Comparison of ENCODE assay signal across 11 mouse cellular contexts in the genomic region with DNA sequence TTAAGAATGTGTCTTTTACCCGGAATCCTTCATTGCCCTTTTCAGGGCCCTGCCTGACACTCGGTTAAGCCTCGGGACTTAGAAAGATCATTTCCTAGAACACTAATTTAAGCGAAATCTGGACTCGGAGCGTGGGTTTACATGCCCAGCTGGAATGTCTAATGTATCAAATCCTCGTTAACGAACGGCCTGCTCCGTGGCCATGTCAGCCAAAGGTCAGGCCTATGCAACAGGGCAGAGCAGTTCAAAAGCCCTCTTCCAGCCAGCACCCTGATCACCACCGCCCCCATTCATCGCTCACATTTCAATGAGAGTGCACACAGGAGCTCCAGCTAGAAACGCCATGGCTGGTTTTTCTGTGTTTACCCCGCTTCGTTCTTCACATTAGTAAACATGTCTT. TPM values are rescaled to one million over a fixed set of nuclear protein-coding genes. Genes with fewer than 3 reads are reported as not detected.
A peak's percentile ranks its signal among the peaks of the same experiment; 100 is the strongest.
DNase-seq lines count a peak whose midpoint lies in the region; ATAC-seq and TF ChIP-seq lines count a peak whose summit lies in the region.
"Had no signal": no experiment of that assay in that cellular context is flagged by ENCODE, and none has a peak within 500 bp of the region (broad histone marks: within the 10 kb centered on the region; RNA-seq: fewer than 3 reads in every experiment).

No protein-coding gene starts in this region.

- no peak for ATAC-seq in lung, embryonic 14.5 days (ENCODE audit: insufficient read depth)
- no peak for ATAC-seq in lung, postnatal 0 days
- no peak for ATAC-seq in forebrain, embryonic 12.5 days (ENCODE audit: low FRiP score)
- no peak for ATAC-seq in frontal cortex, adult (ENCODE audit: low TSS enrichment)

- no peaks in the 10 kb centered on the region for H3K9me3 ChIP-seq in lung, embryonic 14.5 days (ENCODE audit: low read depth, low read length)
- H3K9me3 ChIP-seq in lung, postnatal 0 days (ENCODE audit: low read length): no peaks in the 10 kb centered on the region
- no peaks in the 10 kb centered on the region for H3K9me3 ChIP-seq in forebrain, embryonic 12.5 days

- peaks cover 85% of the 10 kb centered on the region for H3K27me3 ChIP-seq in lung, embryonic 14.5 days (ENCODE audit: insufficient read depth, low read length)
- H3K27me3 ChIP-seq in lung, postnatal 0 days (replicated peaks; ENCODE audit: insufficient read depth, low read length): peaks cover 61% of the 10 kb centered on the region
- peaks cover 55% of the 10 kb centered on the region for H3K27me3 ChIP-seq in forebrain, embryonic 12.5 days

- H3K27ac ChIP-seq in lung, embryonic 14.5 days (ENCODE audit: low read depth): no peak overlapping the region
- H3K27ac ChIP-seq in lung, postnatal 0 days (ENCODE audit: low read length): no peak overlapping the region
- peak overlapping the region; percentile 89 for H3K27ac ChIP-seq in forebrain, embryonic 12.5 days

- WGBS in lung, embryonic 14.5 days: under 1% methylated on average over 15 of the region's 15 CpGs
- 2% methylated on average over 15 of the region's 15 CpGs for WGBS in lung, postnatal 0 days
- 3% methylated on average over 15 of the region's 15 CpGs for WGBS in forebrain, embryonic 12.5 days

- no peak overlapping the region for H3K9ac ChIP-seq in lung, embryonic 14.5 days
- no peak overlapping the region for H3K9ac ChIP-seq in lung, postnatal 0 days (replicated peaks; ENCODE audit: low read depth)
- H3K9ac ChIP-seq in forebrain, embryonic 12.5 days: peak overlapping the region; percentile 64

- DNase-seq in lung, embryonic 14.5 days: peak; percentile 22
- DNase-seq in lung, postnatal 0 days (ENCODE audit: low spot score): no peak
- peak; percentile 51 for DNase-seq in mesoderm, embryonic 11.5 days (ENCODE audit: low read depth, low spot score)
- DNase-seq in retina, embryonic 14.5 days (ENCODE audit: low spot score): peak; percentile 63
- DNase-seq in urinary bladder, postnatal 4 days (ENCODE audit: low spot score in 2 of 2): no peak
- DNase-seq in gastrocnemius, postnatal 25 days: no peak
- DNase-seq: kidney, adult 11 months; lung, postnatal 36 days had no signal

- no peak for TF ChIP-seq EP300 in lung, postnatal 0 days (IDR thresholded peaks at IDR 0.05)

- no peak overlapping the region for H3K4me3 ChIP-seq in lung, embryonic 14.5 days (ENCODE audit: low read depth, low read length)
- no peak overlapping the region for H3K4me3 ChIP-seq in lung, postnatal 0 days (ENCODE audit: low read depth, low read length)
- peak overlapping the region; percentile 34 for H3K4me3 ChIP-seq in forebrain, embryonic 12.5 days (replicated peaks)

- no peak for TF ChIP-seq CTCF in lung, embryonic 14.5 days (IDR thresholded peaks at IDR 0.05; ENCODE audit: low read depth)
- no peak for TF ChIP-seq CTCF in lung, postnatal 0 days (IDR thresholded peaks at IDR 0.05)

- H3K36me3 ChIP-seq in lung, embryonic 14.5 days (ENCODE audit: insufficient read depth): no peaks in the 10 kb centered on the region
- no peaks in the 10 kb centered on the region for H3K36me3 ChIP-seq in lung, postnatal 0 days (ENCODE audit: insufficient read depth, low read length)
- no peaks in the 10 kb centered on the region for H3K36me3 ChIP-seq in forebrain, embryonic 12.5 days (replicated peaks)

- H3K4me1 ChIP-seq in lung, embryonic 14.5 days (ENCODE audit: insufficient read depth): no peaks in the 10 kb centered on the region
- H3K4me1 ChIP-seq in lung, postnatal 0 days (ENCODE audit: insufficient read depth, low read depth, low read length): no peaks in the 10 kb centered on the region
- peaks cover 30% of the 10 kb centered on the region for H3K4me1 ChIP-seq in forebrain, embryonic 12.5 days

- no peak overlapping the region for H3K4me2 ChIP-seq in lung, embryonic 14.5 days
- no peak overlapping the region for H3K4me2 ChIP-seq in lung, postnatal 0 days (replicated peaks; ENCODE audit: low read depth, low read length)
- H3K4me2 ChIP-seq in forebrain, embryonic 12.5 days: peak overlapping the region; percentile 55

RNA-seq across cellular contexts. Expression of gene Zic4, which starts 9.4 kb away (rescaled TPM):
- polyA plus RNA-seq in lung, embryonic 14.5 days (2014; fragmentation: Nextera tagmentation; extraction: Ambion mirVana): not detected in 2 replicates
- polyA plus RNA-seq in lung, postnatal 0 days (2015; fragmentation: Nextera tagmentation; extraction: Ambion mirVana): not detected in 2 replicates
- polyA plus RNA-seq in forebrain, embryonic 12.5 days (2016; fragmentation: Nextera tagmentation; extraction: Ambion mirVana): 56.4 and 60.5 TPM in 2 replicates
- total RNA-seq in gastrocnemius, postnatal 25 days (2021): not detected
- polyA plus RNA-seq: stomach, embryonic 16.5 days had no signal

RNA-seq across cellular contexts. Expression of gene Zic1, which starts 12.8 kb away (rescaled TPM):
- polyA plus RNA-seq in lung, embryonic 14.5 days (2014; fragmentation: Nextera tagmentation; extraction: Ambion mirVana): not detected in 2 replicates
- not detected in 2 replicates for polyA plus RNA-seq in lung, postnatal 0 days (2015; fragmentation: Nextera tagmentation; extraction: Ambion mirVana)
- polyA plus RNA-seq in forebrain, embryonic 12.5 days (2016; fragmentation: Nextera tagmentation; extraction: Ambion mirVana): 13.9 and 14.4 TPM in 2 replicates
- 1 to 10 TPM in 1 of 2 experiments, under 1 TPM in 1; 0.08 to 1.9 TPM for total RNA-seq in gastrocnemius, postnatal 25 days (2021)
- polyA plus RNA-seq: stomach, embryonic 16.5 days had no signal

Comparison
In these comparisons a context has a peak if more than half of its experiments do, and no peak if none do; other contexts are left out.
1. DNase-seq: peak in lung, embryonic 14.5 days (single experiment), mesoderm, embryonic 11.5 days (single experiment) and retina, embryonic 14.5 days (single experiment); none in lung, postnatal 0 days (single experiment), urinary bladder, postnatal 4 days (0 of 2) and gastrocnemius, postnatal 25 days (single experiment).
2. RNA of gene Zic4, which starts 9.4 kb away (polyA plus RNA-seq): 56.4 to 60.5 TPM in forebrain, embryonic 12.5 days; not detected in lung, embryonic 14.5 days and not detected in lung, postnatal 0 days; every median in the first group is over 10 times any median in the second.
3. RNA of gene Zic1, which starts 12.8 kb away (polyA plus RNA-seq): 13.9 to 14.4 TPM in forebrain, embryonic 12.5 days; not detected in lung, embryonic 14.5 days and not detected in lung, postnatal 0 days; every median in the first group is over 10 times any median in the second.